Mouse (Mus musculus): ENCODE measurements around the gene Themis. TPM values are rescaled to one million over a fixed set of nuclear protein-coding genes. Genes with fewer than 3 reads are reported as not detected.

Gene Themis
- polyA plus RNA-seq, 1 experiment from 2014 or later: 0.07 TPM

- no peaks in the 10 kb centered on the region for H3K9me3 ChIP-seq (ENCODE audit: control insufficient read depth, low read length)
- H3K27ac ChIP-seq (ENCODE audit: low read depth, low read length): no peak overlapping the region
- H3K4me1 ChIP-seq (replicated peaks; ENCODE audit: control insufficient read depth, insufficient read depth, low read length): no peaks in the 10 kb centered on the region
- H3K9ac ChIP-seq (ENCODE audit: low read length): no peak overlapping the region
- no peaks in the 10 kb centered on the region for H3K36me3 ChIP-seq (ENCODE audit: control insufficient read depth, insufficient read depth, low read length)
- no peak overlapping the region for H3K4me3 ChIP-seq (ENCODE audit: low read depth, low read length)
- ATAC-seq (replicated peaks; ENCODE audit: low FRiP score): no peak
- DNase-seq (ENCODE audit: low spot score): no peak
- 67% methylated on average over 6 of the region's 6 CpGs for WGBS
- H3K27me3 ChIP-seq (ENCODE audit: control insufficient read depth, insufficient read depth, low read length): no peaks in the 10 kb centered on the region
- no peak overlapping the region for H3K4me2 ChIP-seq (ENCODE audit: low read depth, low read length, severe bottlenecking)
These were observed 3.0 kb upstream of the Themis start for GRCm38 (mm10) chr10:28665141-28665540.

GRCm38 (mm10) chr10:28673931-28674330 lies 5.8 kb downstream of the Themis start:
- ATAC-seq (replicated peaks; ENCODE audit: low FRiP score) (no peak), DNase-seq (ENCODE audit: low spot score) (no peak)
- Histone ChIP-seq H3K9me3 (ENCODE audit: control insufficient read depth, low read length) (no peaks in the 10 kb centered on the region), H3K4me1 (replicated peaks; ENCODE audit: control insufficient read depth, insufficient read depth, low read length) (no peaks in the 10 kb centered on the region), H3K4me2 (ENCODE audit: low read depth, low read length, severe bottlenecking) (no peak overlapping the region), H3K27ac (ENCODE audit: low read depth, low read length) (no peak overlapping the region), H3K9ac (ENCODE audit: low read length) (no peak overlapping the region), H3K4me3 (ENCODE audit: low read depth, low read length) (no peak overlapping the region), H3K27me3 (ENCODE audit: control insufficient read depth, insufficient read depth, low read length) (no peaks in the 10 kb centered on the region), H3K36me3 (ENCODE audit: control insufficient read depth, insufficient read depth, low read length) (no peaks in the 10 kb centered on the region)
- WGBS: 90% methylated on average over 3 of the region's 3 CpGs

GRCm38 (mm10) chr10:28675337-28675736 lies 7.2 kb downstream of the Themis start:
- no peaks in the 10 kb centered on the region for H3K36me3 ChIP-seq (ENCODE audit: control insufficient read depth, insufficient read depth, low read length)
- H3K27me3 ChIP-seq (ENCODE audit: control insufficient read depth, insufficient read depth, low read length): no peaks in the 10 kb centered on the region
- 89% methylated on average over 2 of the region's 2 CpGs for WGBS
- no peak overlapping the region for H3K4me3 ChIP-seq (ENCODE audit: low read depth, low read length)
- no peak overlapping the region for H3K27ac ChIP-seq (ENCODE audit: low read depth, low read length)
- no peak for ATAC-seq (replicated peaks; ENCODE audit: low FRiP score)
- H3K9me3 ChIP-seq (ENCODE audit: control insufficient read depth, low read length): no peaks in the 10 kb centered on the region
- DNase-seq (ENCODE audit: low spot score): no peak
- no peaks in the 10 kb centered on the region for H3K4me1 ChIP-seq (replicated peaks; ENCODE audit: control insufficient read depth, insufficient read depth, low read length)
- no peak overlapping the region for H3K4me2 ChIP-seq (ENCODE audit: low read depth, low read length, severe bottlenecking)
- no peak overlapping the region for H3K9ac ChIP-seq (ENCODE audit: low read length)

- Histone ChIP-seq H3K4me2 (ENCODE audit: low read depth, low read length, severe bottlenecking) (no peak overlapping the region), H3K36me3 (ENCODE audit: control insufficient read depth, insufficient read depth, low read length) (no peaks in the 10 kb centered on the region), H3K27ac (ENCODE audit: low read depth, low read length) (no peak overlapping the region), H3K4me1 (replicated peaks; ENCODE audit: control insufficient read depth, insufficient read depth, low read length) (no peaks in the 10 kb centered on the region), H3K9ac (ENCODE audit: low read length) (no peak overlapping the region), H3K9me3 (ENCODE audit: control insufficient read depth, low read length) (no peaks in the 10 kb centered on the region), H3K27me3 (ENCODE audit: control insufficient read depth, insufficient read depth, low read length) (no peaks in the 10 kb centered on the region), H3K4me3 (ENCODE audit: low read depth, low read length) (no peak overlapping the region)
- no peak for ATAC-seq (replicated peaks; ENCODE audit: low FRiP score)
- no peak for DNase-seq (ENCODE audit: low spot score)
- WGBS: 91% methylated on average over 6 of the region's 6 CpGs
These were observed 26.8 kb downstream of the Themis start for GRCm38 (mm10) chr10:28694981-28695380.

GRCm38 (mm10) chr10:28696032-28696431 lies 27.9 kb downstream of the Themis start:
- H3K4me3 ChIP-seq (ENCODE audit: low read depth, low read length): no peak overlapping the region
- ATAC-seq (replicated peaks; ENCODE audit: low FRiP score) (no peak), DNase-seq (ENCODE audit: low spot score) (no peak)
- WGBS: 91% methylated on average over 1 of the region's 1 CpGs
- no peak overlapping the region for H3K27ac ChIP-seq (ENCODE audit: low read depth, low read length)
- no peak overlapping the region for H3K4me2 ChIP-seq (ENCODE audit: low read depth, low read length, severe bottlenecking)
- H3K4me1 ChIP-seq (replicated peaks; ENCODE audit: control insufficient read depth, insufficient read depth, low read length): no peaks in the 10 kb centered on the region
- H3K9ac ChIP-seq (ENCODE audit: low read length): no peak overlapping the region
- H3K27me3 ChIP-seq (ENCODE audit: control insufficient read depth, insufficient read depth, low read length): no peaks in the 10 kb centered on the region
- no peaks in the 10 kb centered on the region for H3K36me3 ChIP-seq (ENCODE audit: control insufficient read depth, insufficient read depth, low read length)
- H3K9me3 ChIP-seq (ENCODE audit: control insufficient read depth, low read length): no peaks in the 10 kb centered on the region

- H3K27me3 ChIP-seq (ENCODE audit: control insufficient read depth, insufficient read depth, low read length): no peaks in the 10 kb centered on the region
- DNase-seq (ENCODE audit: low spot score): no peak
- H3K4me2 ChIP-seq (ENCODE audit: low read depth, low read length, severe bottlenecking): no peak overlapping the region
- no peaks in the 10 kb centered on the region for H3K36me3 ChIP-seq (ENCODE audit: control insufficient read depth, insufficient read depth, low read length)
- ATAC-seq (replicated peaks; ENCODE audit: low FRiP score): no peak
- H3K4me3 ChIP-seq (ENCODE audit: low read depth, low read length): no peak overlapping the region
- no peak overlapping the region for H3K9ac ChIP-seq (ENCODE audit: low read length)
- no peaks in the 10 kb centered on the region for H3K4me1 ChIP-seq (replicated peaks; ENCODE audit: control insufficient read depth, insufficient read depth, low read length)
- no peaks in the 10 kb centered on the region for H3K9me3 ChIP-seq (ENCODE audit: control insufficient read depth, low read length)
- H3K27ac ChIP-seq (ENCODE audit: low read depth, low read length): no peak overlapping the region
These were observed 30.0 kb downstream of the Themis start for GRCm38 (mm10) chr10:28698175-28698574.

GRCm38 (mm10) chr10:28721828-28722227 lies 53.7 kb downstream of the Themis start:
- Histone ChIP-seq H3K27ac (ENCODE audit: low read depth, low read length) (no peak overlapping the region), H3K4me2 (ENCODE audit: low read depth, low read length, severe bottlenecking) (no peak overlapping the region), H3K9me3 (ENCODE audit: control insufficient read depth, low read length) (no peaks in the 10 kb centered on the region), H3K27me3 (ENCODE audit: control insufficient read depth, insufficient read depth, low read length) (no peaks in the 10 kb centered on the region), H3K9ac (ENCODE audit: low read length) (no peak overlapping the region), H3K4me3 (ENCODE audit: low read depth, low read length) (no peak overlapping the region), H3K4me1 (replicated peaks; ENCODE audit: control insufficient read depth, insufficient read depth, low read length) (no peaks in the 10 kb centered on the region), H3K36me3 (ENCODE audit: control insufficient read depth, insufficient read depth, low read length) (no peaks in the 10 kb centered on the region)
- WGBS: 72% methylated on average over 3 of the region's 3 CpGs
- ATAC-seq (replicated peaks; ENCODE audit: low FRiP score) (no peak), DNase-seq (ENCODE audit: low spot score) (no peak)

GRCm38 (mm10) chr10:28723266-28723665 lies 55.1 kb downstream of the Themis start:
- Histone ChIP-seq H3K4me3 (ENCODE audit: low read depth, low read length) (no peak overlapping the region), H3K9me3 (ENCODE audit: control insufficient read depth, low read length) (no peaks in the 10 kb centered on the region), H3K27ac (ENCODE audit: low read depth, low read length) (no peak overlapping the region), H3K36me3 (ENCODE audit: control insufficient read depth, insufficient read depth, low read length) (no peaks in the 10 kb centered on the region), H3K4me1 (replicated peaks; ENCODE audit: control insufficient read depth, insufficient read depth, low read length) (no peaks in the 10 kb centered on the region), H3K9ac (ENCODE audit: low read length) (no peak overlapping the region), H3K27me3 (ENCODE audit: control insufficient read depth, insufficient read depth, low read length) (no peaks in the 10 kb centered on the region), H3K4me2 (ENCODE audit: low read depth, low read length, severe bottlenecking) (no peak overlapping the region)
- ATAC-seq (replicated peaks; ENCODE audit: low FRiP score) (no peak), DNase-seq (ENCODE audit: low spot score) (no peak)
- WGBS: 96% methylated on average over 7 of the region's 7 CpGs

GRCm38 (mm10) chr10:28730122-28730521 lies 62.0 kb downstream of the Themis start:
- Histone ChIP-seq H3K9me3 (ENCODE audit: control insufficient read depth, low read length) (no peaks in the 10 kb centered on the region), H3K9ac (ENCODE audit: low read length) (no peak overlapping the region), H3K4me2 (ENCODE audit: low read depth, low read length, severe bottlenecking) (no peak overlapping the region), H3K4me3 (ENCODE audit: low read depth, low read length) (no peak overlapping the region), H3K27ac (ENCODE audit: low read depth, low read length) (no peak overlapping the region), H3K36me3 (ENCODE audit: control insufficient read depth, insufficient read depth, low read length) (no peaks in the 10 kb centered on the region), H3K27me3 (ENCODE audit: control insufficient read depth, insufficient read depth, low read length) (no peaks in the 10 kb centered on the region), H3K4me1 (replicated peaks; ENCODE audit: control insufficient read depth, insufficient read depth, low read length) (no peaks in the 10 kb centered on the region)
- WGBS: 6% methylated on average over 2 of the region's 2 CpGs
- ATAC-seq (replicated peaks; ENCODE audit: low FRiP score) (peak; percentile 67; the same call in 1 of the 2 replicates), DNase-seq (ENCODE audit: low spot score) (no peak)

Measured in forebrain, embryonic 11.5 days (tissue).